In the genomic region with DNA sequence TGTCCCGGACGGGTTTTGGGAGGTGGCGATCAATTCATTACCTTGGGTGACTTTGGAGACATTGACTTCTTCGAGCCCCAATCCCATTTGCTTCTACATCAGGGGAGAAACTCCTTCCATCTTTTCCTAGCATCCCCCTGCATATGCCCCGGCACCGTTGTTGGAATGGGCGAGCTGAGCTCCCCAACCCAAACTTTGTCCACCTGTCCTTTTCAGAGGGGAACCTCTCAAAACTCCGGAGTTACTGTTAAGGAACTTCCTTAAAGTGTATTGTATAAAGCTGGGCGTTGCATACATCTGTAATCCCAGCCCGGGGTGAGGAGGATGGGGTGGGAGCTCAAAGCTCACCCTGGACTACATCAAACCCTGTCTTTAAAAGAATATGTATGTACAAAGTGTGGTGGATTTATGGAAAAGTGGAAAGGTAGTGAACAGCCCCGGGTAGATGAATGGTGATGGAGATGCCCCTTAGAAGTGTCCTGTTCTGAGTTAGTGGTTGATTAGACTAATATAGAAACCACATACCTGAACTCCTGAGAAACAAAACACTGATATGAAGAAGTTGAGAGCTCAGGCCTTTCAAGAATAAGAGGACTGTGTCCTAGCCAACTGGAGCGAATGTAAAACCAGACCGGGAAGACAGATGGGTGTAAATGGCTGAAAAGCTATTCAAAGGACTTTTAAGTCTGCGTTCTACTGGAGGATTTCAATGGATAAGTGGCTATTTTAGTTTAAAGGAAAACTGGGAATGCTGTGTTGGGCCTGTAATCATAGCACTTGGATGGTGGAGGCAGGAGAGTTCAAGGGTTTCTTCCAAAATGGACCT, we compare ENCODE assay signal across 8 mouse cellular contexts. TPM values are rescaled to one million over a fixed set of nuclear protein-coding genes. Genes with fewer than 3 reads are reported as not detected.
A peak's percentile ranks its signal among the peaks of the same experiment; 100 is the strongest.
DNase-seq lines count a peak whose midpoint lies in the region; ATAC-seq and TF ChIP-seq lines count a peak whose summit lies in the region.

No protein-coding gene starts in this region.

- no peak for TF ChIP-seq POLR2A in bone marrow, adult 2 months (IDR thresholded peaks at IDR 0.05; ENCODE audit: borderline replicate concordance, control insufficient read depth, low read depth, low read length)

- H3K9me3 ChIP-seq in heart, embryonic 16.5 days (replicated peaks; ENCODE audit: control insufficient read depth, low read length): no peaks in the 10 kb centered on the region
- no peaks in the 10 kb centered on the region for H3K9me3 ChIP-seq in hindbrain, embryonic 12.5 days (replicated peaks)
- no peaks in the 10 kb centered on the region for H3K9me3 ChIP-seq in midbrain, embryonic 12.5 days

- peak overlapping the region; percentile 69 for H3K4me3 ChIP-seq in heart, embryonic 16.5 days (ENCODE audit: low read length)
- H3K4me3 ChIP-seq in bone marrow, adult 2 months (replicated peaks; ENCODE audit: control insufficient read depth, low read depth, low read length): peak overlapping the region; percentile 79
- peak overlapping the region; percentile 48 for H3K4me3 ChIP-seq in hindbrain, embryonic 12.5 days
- H3K4me3 ChIP-seq in midbrain, embryonic 12.5 days: peak overlapping the region; percentile 56

- H3K27me3 ChIP-seq in heart, embryonic 16.5 days (ENCODE audit: control insufficient read depth, insufficient read depth, low read length): no peaks in the 10 kb centered on the region
- no peaks in the 10 kb centered on the region for H3K27me3 ChIP-seq in hindbrain, embryonic 12.5 days
- no peaks in the 10 kb centered on the region for H3K27me3 ChIP-seq in midbrain, embryonic 12.5 days

- H3K4me1 ChIP-seq in heart, embryonic 16.5 days (ENCODE audit: control insufficient read depth, insufficient read depth, low read length): peaks cover 13% of the 10 kb centered on the region
- no peaks in the 10 kb centered on the region for H3K4me1 ChIP-seq in bone marrow, adult 2 months (ENCODE audit: control insufficient read depth, insufficient read depth, low read length)
- H3K4me1 ChIP-seq in hindbrain, embryonic 12.5 days: peaks cover 11% of the 10 kb centered on the region
- peaks cover 11% of the 10 kb centered on the region for H3K4me1 ChIP-seq in midbrain, embryonic 12.5 days

- H3K36me3 ChIP-seq in heart, embryonic 16.5 days (ENCODE audit: control insufficient read depth, insufficient read depth): peaks cover 4% of the 10 kb centered on the region
- H3K36me3 ChIP-seq in hindbrain, embryonic 12.5 days: peaks cover 3% of the 10 kb centered on the region; the same call in 1 of the 2 replicates
- no peaks in the 10 kb centered on the region for H3K36me3 ChIP-seq in midbrain, embryonic 12.5 days

- peak overlapping the region; percentile 95 for H3K27ac ChIP-seq in heart, embryonic 16.5 days (ENCODE audit: low read length)
- H3K27ac ChIP-seq in bone marrow, adult 2 months (ENCODE audit: control insufficient read depth, insufficient read depth, low read depth, low read length, poor library complexity): peak overlapping the region; percentile 77
- peak overlapping the region; percentile 90 for H3K27ac ChIP-seq in hindbrain, embryonic 12.5 days
- peak overlapping the region; percentile 86 for H3K27ac ChIP-seq in midbrain, embryonic 12.5 days (replicated peaks)

- no peak for DNase-seq in heart, postnatal 14 days
- no peak for DNase-seq in right cerebral cortex, postnatal 4 days
- no peak for DNase-seq in ovary, postnatal 10 days (ENCODE audit: low spot score)
- DNase-seq in natural killer cell, adult 2 months (ENCODE audit: low spot score in 2 of 2): no peak

- ATAC-seq in heart, embryonic 16.5 days (replicated peaks; ENCODE audit: extremely low read depth, insufficient read depth, low FRiP score): no peak; the same call in 1 of the 2 replicates
- peak; percentile 21 for ATAC-seq in hindbrain, embryonic 12.5 days (ENCODE audit: low FRiP score)
- ATAC-seq in midbrain, embryonic 12.5 days (ENCODE audit: low FRiP score, low read depth): no peak; the same call in 1 of the 2 replicates

- WGBS in heart, embryonic 16.5 days: 11% methylated on average over 14 of the region's 14 CpGs
- 17% methylated on average over 14 of the region's 14 CpGs for WGBS in bone marrow, adult 2 months
- WGBS in hindbrain, embryonic 12.5 days: 10% methylated on average over 14 of the region's 14 CpGs
- WGBS in midbrain, embryonic 12.5 days: 13% methylated on average over 14 of the region's 14 CpGs

- TF ChIP-seq CTCF in bone marrow, adult 2 months (IDR thresholded peaks at IDR 0.05; ENCODE audit: control insufficient read depth, insufficient read depth, low read length): no peak

- H3K9ac ChIP-seq in heart, embryonic 16.5 days (ENCODE audit: low read length): peak overlapping the region; percentile 78
- H3K9ac ChIP-seq in hindbrain, embryonic 12.5 days: peak overlapping the region; percentile 67
- peak overlapping the region; percentile 55 for H3K9ac ChIP-seq in midbrain, embryonic 12.5 days (replicated peaks)

- intact Hi-C loops in heart, postnatal 14 days (cut with DNase I): loop anchor here (5.0 kb wide), 1 partner anchor 523 kb away; no protein-coding TSS in a partner anchor

- peak overlapping the region; percentile 91 for H3K4me2 ChIP-seq in heart, embryonic 16.5 days (ENCODE audit: low read depth, low read length)
- H3K4me2 ChIP-seq in hindbrain, embryonic 12.5 days (replicated peaks): peak overlapping the region; percentile 65
- peak overlapping the region; percentile 66 for H3K4me2 ChIP-seq in midbrain, embryonic 12.5 days (replicated peaks)

RNA-seq across cellular contexts. Expression of gene Cyp20a1, which starts 0.7 kb away (rescaled TPM):
- 21.1 and 26.3 TPM in 2 replicates for polyA plus RNA-seq in heart, embryonic 16.5 days (2015; fragmentation: Nextera tagmentation; extraction: Ambion mirVana)
- 10 to 100 TPM; 10.6 to 14.1 TPM for total RNA-seq in heart, postnatal 14 days (2021)
- 1.8 and 4.9 TPM in 2 replicates for polyA plus RNA-seq in bone marrow, adult 2 months (2011; ENCODE audit: insufficient read depth, insufficient read length, low replicate concordance, missing spikeins)
- polyA plus RNA-seq in hindbrain, embryonic 12.5 days (2016; fragmentation: Nextera tagmentation; extraction: Ambion mirVana): 21.4 and 23.3 TPM in 2 replicates
- polyA plus RNA-seq in midbrain, embryonic 12.5 days (2016; fragmentation: Nextera tagmentation; extraction: Ambion mirVana): 20.2 and 22.4 TPM in 2 replicates
